Mouse (Mus musculus) forebrain, postnatal 0 days (tissue): ENCODE measurements around the gene Dop1a. TPM values are rescaled to one million over a fixed set of nuclear protein-coding genes. Genes with fewer than 3 reads are reported as not detected.
A peak's percentile ranks its signal among the peaks of the same experiment; 100 is the strongest.

Experiments used
- ATAC-seq: fragments of 200-750 bp; cut with Nextera tagmentation; 2 replicates; pipeline ENCODE4 v1.8.0; 2017; ENCODE audit warnings: mild to moderate bottlenecking, moderate library complexity
- DNase-seq: peaks from one replicate; pipeline ENCODE4 v3.0.0-alpha.2; 2015
- H3K27ac ChIP-seq: fragments of 300-500 bp; sonication (generic); 2 replicates; pipeline ENCODE4 v1.5.1; 2014; ENCODE audit warnings: low read depth, mild to moderate bottlenecking, antibody characterized with exemption, low read length, moderate library complexity, mixed read lengths
- H3K27me3 ChIP-seq: fragments of 300-500 bp; sonication (generic); 2 replicates; pipeline ENCODE4 v1.6.1; 2014; ENCODE audit warnings: mild to moderate bottlenecking, low read length, mixed read lengths; ENCODE audit not compliant: insufficient read depth
- H3K36me3 ChIP-seq: fragments of 300-500 bp; sonication (generic); 2 replicates; pipeline ENCODE4 v1.6.1; 2014; ENCODE audit warnings: mild to moderate bottlenecking, moderate library complexity; ENCODE audit not compliant: insufficient read depth
- H3K4me1 ChIP-seq: fragments of 300-500 bp; sonication (generic); 2 replicates; pipeline ENCODE4 v1.6.1; 2014; ENCODE audit warnings: antibody characterized with exemption; ENCODE audit not compliant: insufficient read depth
- H3K4me2 ChIP-seq: fragments of 300-500 bp; sonication (generic); 2 replicates; pipeline ENCODE4 v1.6.1; 2014; ENCODE audit warnings: low read depth, mild to moderate bottlenecking, moderate library complexity
- H3K4me3 ChIP-seq: fragments of 300-500 bp; sonication (generic); 2 replicates; pipeline ENCODE4 v1.5.1; 2014; ENCODE audit warnings: low read depth, low read length, mixed read lengths
- H3K9ac ChIP-seq: fragments of 300-500 bp; sonication (generic); 2 replicates; pipeline ENCODE4 v1.6.1; 2014; ENCODE audit warnings: mild to moderate bottlenecking
- H3K9me3 ChIP-seq: fragments of 300-500 bp; sonication (generic); 2 replicates; pipeline ENCODE4 v1.6.1; 2016; ENCODE audit warnings: low read length
- CTCF ChIP-seq: sonication (generic); IDR thresholded peaks from 2 replicates; pipeline ENCODE4 v1.5.1; 2016; ENCODE audit warnings: antibody characterized with exemption, control low read depth, low read depth
- WGBS: fragments of 180-500 bp; shearing (Covaris S2); extraction: QIAGEN DNeasy Blood & Tissue Kit; methylation state at CpG from one replicate; pipeline ENCODE4 v1.1.7; 2014; 5-methylcytosine and 5-hydroxymethylcytosine counted together
- polyA plus RNA-seq: library from polyadenylated mRNA; unstranded; fragments of >200 nt; fragmentation: Nextera tagmentation; extraction: Ambion mirVana; gene quantifications from 2 replicates; pipeline ENCODE4 v1.2.1, GENCODE M21; 2015
- total RNA-seq: library from RNA; depleted of rRNA; stranded (reverse); fragments of >200 nt; gene quantifications from 2 replicates; pipeline ENCODE4 v1.2.3, GENCODE M21; 2014

The Dop1a gene
- total and polyA plus RNA-seq, 2 experiments from 2014 or later = 18.2 to 71.1 TPM

- H3K27ac ChIP-seq = 0 out of 2 replicates have a peak overlapping the region, but pooled peaks have one; percentile 16
- H3K4me1 ChIP-seq = no peaks in the 10 kb centered on the region
- TF ChIP-seq CTCF = no peak
- H3K36me3 ChIP-seq = no peaks in the 10 kb centered on the region
- no peak overlapping the region for H3K4me2 ChIP-seq
- peak; percentile 83 for ATAC-seq
- H3K9ac ChIP-seq = no peak overlapping the region
- H3K9me3 ChIP-seq = no peaks in the 10 kb centered on the region
- H3K27me3 ChIP-seq = no peaks in the 10 kb centered on the region
- no peak overlapping the region for H3K4me3 ChIP-seq
- 79% methylated on average over 4 of the region's 4 CpGs for WGBS
- DNase-seq = peak; percentile 40
Observed at GRCm38 (mm10) chr9:86442248-86442647, 24.7 kb upstream of the Dop1a start.

GRCm38 (mm10) chr9:86446847-86447246, 20.1 kb upstream of the Dop1a start:
- Histone ChIP-seq H3K4me3 (no peak overlapping the region), H3K9ac (no peak overlapping the region), H3K36me3 (no peaks in the 10 kb centered on the region), H3K27ac (no peak overlapping the region), H3K9me3 (no peaks in the 10 kb centered on the region), H3K4me1 (no peaks in the 10 kb centered on the region), H3K4me2 (no peak overlapping the region), H3K27me3 (no peaks in the 10 kb centered on the region)
- 85% methylated on average over 7 of the region's 7 CpGs for WGBS
- no peak for ATAC-seq
- DNase-seq = no peak
- no peak for TF ChIP-seq CTCF

- H3K4me1 ChIP-seq = no peaks in the 10 kb centered on the region
- H3K27ac ChIP-seq = no peak overlapping the region
- H3K4me3 ChIP-seq = no peak overlapping the region
- no peaks in the 10 kb centered on the region for H3K36me3 ChIP-seq
- no peak overlapping the region for H3K9ac ChIP-seq
- no peaks in the 10 kb centered on the region for H3K9me3 ChIP-seq
- ATAC-seq = no peak
- no peak for TF ChIP-seq CTCF
- no peaks in the 10 kb centered on the region for H3K27me3 ChIP-seq
- WGBS = 88% methylated on average over 8 of the region's 8 CpGs
- DNase-seq = no peak
- no peak overlapping the region for H3K4me2 ChIP-seq
Observed at GRCm38 (mm10) chr9:86447431-86447830, 19.5 kb upstream of the Dop1a start.

- Histone ChIP-seq H3K36me3 (no peaks in the 10 kb centered on the region), H3K4me2 (peak overlapping the region; percentile 26), H3K27me3 (no peaks in the 10 kb centered on the region), H3K27ac (no peak overlapping the region), H3K9me3 (no peaks in the 10 kb centered on the region), H3K4me1 (no peaks in the 10 kb centered on the region), H3K4me3 (no peak overlapping the region), H3K9ac (no peak overlapping the region)
- DNase-seq (peak; percentile 88), ATAC-seq (peak; percentile 69)
- TF ChIP-seq CTCF = peak; percentile 99
- WGBS = 3% methylated on average over 11 of the region's 11 CpGs
Observed at GRCm38 (mm10) chr9:86449581-86449980, 17.4 kb upstream of the Dop1a start.

GRCm38 (mm10) chr9:86451094-86451493, 15.9 kb upstream of the Dop1a start:
- DNase-seq = no peak

GRCm38 (mm10) chr9:86451617-86452016, 15.3 kb upstream of the Dop1a start:
- Histone ChIP-seq H3K27me3 (no peaks in the 10 kb centered on the region), H3K27ac (no peak overlapping the region), H3K36me3 (no peaks in the 10 kb centered on the region), H3K9ac (no peak overlapping the region), H3K4me3 (0 out of 2 replicates have a peak overlapping the region, but pooled peaks have one; percentile 15), H3K4me1 (no peaks in the 10 kb centered on the region), H3K9me3 (no peaks in the 10 kb centered on the region), H3K4me2 (peak overlapping the region; percentile 44)
- ATAC-seq (peak; percentile 92), DNase-seq (peak; percentile 85)
- WGBS = 2% methylated on average over 13 of the region's 13 CpGs
- peak; percentile 93 for TF ChIP-seq CTCF

More at GRCm38 (mm10) chr9:86451094-86451493, 15.9 kb upstream of the Dop1a start:
- WGBS = 25% methylated on average over 6 of the region's 6 CpGs
- H3K27ac ChIP-seq = no peak overlapping the region
- no peak overlapping the region for H3K4me3 ChIP-seq
- H3K9ac ChIP-seq = no peak overlapping the region
- H3K36me3 ChIP-seq = no peaks in the 10 kb centered on the region
- H3K27me3 ChIP-seq = no peaks in the 10 kb centered on the region
- ATAC-seq = no peak
- H3K4me2 ChIP-seq = peak overlapping the region; percentile 44; the same call in 1 of the 2 replicates
- no peaks in the 10 kb centered on the region for H3K9me3 ChIP-seq
- TF ChIP-seq CTCF = no peak
- no peaks in the 10 kb centered on the region for H3K4me1 ChIP-seq

- H3K9me3 ChIP-seq = no peaks in the 10 kb centered on the region
- DNase-seq = no peak
- H3K9ac ChIP-seq = no peak overlapping the region
- no peak overlapping the region for H3K4me2 ChIP-seq
- TF ChIP-seq CTCF = no peak
- no peak for ATAC-seq
- H3K4me3 ChIP-seq = no peak overlapping the region
- H3K27me3 ChIP-seq = no peaks in the 10 kb centered on the region
- H3K36me3 ChIP-seq = no peaks in the 10 kb centered on the region
- no peak overlapping the region for H3K27ac ChIP-seq
- no peaks in the 10 kb centered on the region for H3K4me1 ChIP-seq
- 89% methylated on average over 3 of the region's 3 CpGs for WGBS
Observed at GRCm38 (mm10) chr9:86453626-86454025, 13.3 kb upstream of the Dop1a start.
